Mouse (Mus musculus) kidney, adult 2 months (tissue): ENCODE measurements at regions not wholly inside any gene's neighbourhood (a gene's known extent, or its start where the extent isn't known, plus 50 kb on each side); places are given as distances from the start of the nearest gene placed in this dataset.
A peak's percentile ranks its signal among the peaks of the same experiment; 100 is the strongest.

Experiments used
- DNase-seq: peaks from one replicate; pipeline ENCODE4 v3.0.0; 2021
- H3K27ac ChIP-seq: fragments of 200-500 bp; 2 replicates; pipeline ENCODE4 v1.5.1; 2012; ENCODE audit warnings: low read depth, low read length, control low read depth, inconsistent platforms; ENCODE audit not compliant: insufficient read depth
- H3K27me3 ChIP-seq: fragments of 200-500 bp; replicated peaks from 2 replicates; pipeline ENCODE4 v1.6.1; 2012; ENCODE audit warnings: mild to moderate bottlenecking, moderate library complexity, low read length, inconsistent platforms; ENCODE audit not compliant: control insufficient read depth, insufficient read depth
- H3K36me3 ChIP-seq: fragments of 200-500 bp; 2 replicates; pipeline ENCODE4 v1.6.1; 2012; ENCODE audit warnings: mild to moderate bottlenecking, moderate library complexity, low read length, inconsistent platforms; ENCODE audit not compliant: control insufficient read depth, insufficient read depth
- H3K4me1 ChIP-seq: fragments of 200-500 bp; 2 replicates; pipeline ENCODE4 v1.6.1; 2011; ENCODE audit warnings: low read length; ENCODE audit not compliant: control insufficient read depth, insufficient read depth
- H3K4me3 ChIP-seq: fragments of 200-500 bp; 2 replicates; pipeline ENCODE4 v1.5.1; 2011; ENCODE audit warnings: mild to moderate bottlenecking, low read depth, low read length, control low read depth; ENCODE audit not compliant: insufficient read depth
- CTCF ChIP-seq: fragments of 200-500 bp; conservative IDR thresholded peaks from 2 replicates; pipeline ENCODE4 v1.5.1; 2011; ENCODE audit warnings: low read depth, mild to moderate bottlenecking, control low read depth, low read length, moderate library complexity, mixed read lengths; ENCODE audit not compliant: insufficient read depth, insufficient read length
- POLR2A ChIP-seq: fragments of 200-500 bp; IDR thresholded peaks from one replicate; pipeline ENCODE4 v1.6.1; 2011; ENCODE audit warnings: low read depth, low read length, control low read depth
- WGBS: fragments of 180-500 bp; shearing (Covaris S2); methylation state at CpG from one replicate; pipeline ENCODE4 v1.1.7; 2018; 5-methylcytosine and 5-hydroxymethylcytosine counted together

- Histone ChIP-seq H3K4me3 (no peak overlapping the region), H3K27ac (no peak overlapping the region), H3K36me3 (no peaks in the 10 kb centered on the region), H3K4me1 (no peaks in the 10 kb centered on the region), H3K27me3 (no peaks in the 10 kb centered on the region)
- no peak for DNase-seq
- TF ChIP-seq CTCF (no peak), POLR2A (no peak)
- 36% methylated on average over 3 of the region's 3 CpGs for WGBS
Measured at GRCm38 (mm10) chr3:35221183-35221582, 532.7 kb upstream of the Atp11b start.

DNA sequence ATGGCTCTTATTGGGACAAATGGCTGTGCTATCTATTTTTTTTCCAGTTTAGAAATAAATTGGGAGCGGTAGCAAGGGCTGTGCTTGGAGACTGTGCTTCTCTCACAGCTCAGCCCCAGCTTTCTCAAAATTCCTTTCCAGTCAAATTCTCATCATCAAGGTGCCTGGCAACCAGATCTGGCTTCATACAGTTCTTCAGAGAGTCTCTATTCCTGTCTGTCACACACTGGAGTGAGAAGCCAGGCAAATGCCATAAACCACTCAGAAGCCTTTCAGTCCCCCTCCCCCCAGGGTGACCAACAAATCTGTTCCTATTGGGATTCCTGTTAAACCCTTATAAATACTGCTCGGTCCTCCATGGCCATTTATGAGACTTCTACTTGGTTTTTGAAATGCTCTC lies 531.7 kb upstream of the Atp11b start:
- WGBS: 46% methylated on average over 2 of the region's 2 CpGs

DNA sequence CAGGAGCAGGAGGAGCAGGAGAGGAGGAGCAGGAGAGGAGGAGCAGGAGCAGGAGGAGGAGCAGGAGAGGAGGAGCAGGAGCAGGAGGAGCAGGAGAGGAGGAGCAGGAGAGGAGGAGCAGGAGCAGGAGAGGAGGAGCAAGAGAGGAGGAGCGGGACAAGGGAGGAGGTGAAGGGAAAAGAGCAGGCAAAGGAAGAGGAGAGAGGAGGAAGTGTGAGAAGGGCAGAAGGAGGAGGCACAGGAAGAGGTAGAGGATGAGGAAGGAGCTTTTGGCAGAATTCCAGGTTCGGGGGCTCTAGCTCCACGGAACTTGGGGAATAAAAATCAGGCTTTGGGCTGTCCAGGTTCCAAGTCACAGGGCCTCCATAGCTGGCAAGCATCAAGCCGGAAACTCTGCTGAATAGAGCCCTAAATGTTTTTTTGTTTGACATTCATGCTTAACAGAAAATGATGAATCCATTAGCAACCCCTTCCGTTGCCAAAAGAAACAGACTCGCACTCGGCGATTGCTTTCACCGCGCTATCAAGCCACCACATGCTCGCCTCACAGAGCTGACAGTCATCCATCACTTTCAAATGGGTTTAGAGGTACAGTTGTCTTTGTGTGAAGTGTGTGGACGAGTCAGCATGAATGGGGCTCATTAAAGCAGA lies 528.7 kb upstream of the Atp11b start:
- TF ChIP-seq POLR2A: no peak
- no peak for TF ChIP-seq CTCF
- H3K27me3 ChIP-seq: no peaks in the 10 kb centered on the region
- H3K4me3 ChIP-seq: no peak overlapping the region
- H3K4me1 ChIP-seq: no peaks in the 10 kb centered on the region
- no peak overlapping the region for H3K27ac ChIP-seq
- DNase-seq: peak; percentile 2
- 13% methylated on average over 12 of the region's 12 CpGs for WGBS
- H3K36me3 ChIP-seq: no peaks in the 10 kb centered on the region

More for the DNA sequence above, 531.7 kb upstream of the Atp11b start:
- H3K36me3 ChIP-seq: no peaks in the 10 kb centered on the region
- no peak overlapping the region for H3K4me3 ChIP-seq
- no peak overlapping the region for H3K27ac ChIP-seq
- H3K4me1 ChIP-seq: no peaks in the 10 kb centered on the region
- H3K27me3 ChIP-seq: no peaks in the 10 kb centered on the region
- TF ChIP-seq POLR2A (no peak), CTCF (no peak)
- DNase-seq: no peak

DNA sequence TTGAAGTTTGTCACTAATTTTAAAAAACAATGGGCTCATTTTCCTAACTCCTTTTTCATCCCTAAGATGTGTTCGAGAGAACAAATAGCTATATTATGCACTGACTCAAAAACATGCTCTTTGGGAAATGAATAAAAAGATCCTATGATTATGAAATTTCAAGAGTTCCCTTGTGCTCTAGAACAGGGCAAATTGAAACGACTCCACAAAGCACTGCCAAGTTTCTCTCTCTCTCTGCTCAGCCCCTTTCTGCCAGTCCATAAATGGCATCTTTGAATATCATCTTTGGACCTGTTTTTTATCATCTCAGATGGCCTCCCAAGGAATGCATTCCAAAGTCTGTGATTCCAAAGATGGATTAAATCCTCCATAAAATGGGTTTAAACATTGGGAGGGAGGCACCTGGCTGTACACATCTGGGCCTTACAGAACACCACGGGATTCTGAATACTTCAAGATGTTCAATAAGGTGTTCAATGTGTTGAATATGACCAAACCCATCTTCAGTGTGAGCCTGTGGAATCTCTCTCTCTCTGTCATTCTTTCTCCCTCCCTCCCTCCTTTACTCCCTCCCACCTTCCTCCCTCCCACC lies 528.0 kb upstream of the Atp11b start:
- no peak overlapping the region for H3K4me3 ChIP-seq
- TF ChIP-seq CTCF (no peak), POLR2A (no peak)
- DNase-seq: no peak
- no peak overlapping the region for H3K27ac ChIP-seq
- H3K4me1 ChIP-seq: no peaks in the 10 kb centered on the region
- no peaks in the 10 kb centered on the region for H3K36me3 ChIP-seq
- 57% methylated on average over 3 of the region's 3 CpGs for WGBS
- no peaks in the 10 kb centered on the region for H3K27me3 ChIP-seq

DNA sequence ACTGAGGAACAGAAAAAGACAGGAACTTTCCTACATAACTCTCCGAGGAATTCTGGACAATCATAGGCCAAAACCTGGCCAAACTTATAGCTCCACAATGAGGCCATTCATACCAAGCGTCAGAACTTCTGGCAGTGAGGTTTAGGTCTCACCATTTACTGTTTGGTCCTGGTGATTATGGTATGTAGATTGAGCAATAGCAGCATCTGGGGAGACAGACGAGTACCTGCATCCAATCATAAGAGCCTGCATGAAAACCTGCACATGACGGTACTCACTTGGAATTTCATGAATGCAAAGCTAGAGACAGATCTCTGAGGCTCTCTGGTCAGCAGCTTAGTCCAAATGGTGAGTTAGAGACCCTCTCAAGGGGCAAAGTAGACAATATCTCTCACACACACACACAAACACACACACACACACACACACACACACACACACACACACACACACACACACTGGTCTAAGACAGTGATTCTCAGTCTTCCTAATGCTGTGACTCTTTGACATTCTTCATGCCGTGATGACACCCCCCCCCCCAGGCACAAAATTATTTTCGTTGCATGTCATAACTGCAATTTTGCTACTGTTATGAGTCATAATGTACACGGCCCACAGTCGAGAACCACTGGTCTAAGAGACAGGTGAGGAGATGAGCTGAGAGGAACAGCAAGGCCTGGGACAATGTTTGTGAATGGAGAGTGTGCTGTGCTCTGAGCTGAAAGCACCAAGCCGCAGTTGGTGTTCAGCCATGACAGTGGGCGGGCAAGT lies 522.6 kb upstream of the Atp11b start:
- TF ChIP-seq CTCF: no peak
- TF ChIP-seq POLR2A: no peak
- WGBS: 84% methylated on average over 10 of the region's 10 CpGs
- Histone ChIP-seq H3K4me1 (no peaks in the 10 kb centered on the region), H3K4me3 (no peak overlapping the region), H3K36me3 (no peaks in the 10 kb centered on the region), H3K27me3 (no peaks in the 10 kb centered on the region), H3K27ac (no peak overlapping the region)
- DNase-seq: no peak

GRCm38 (mm10) chr3:35232487-35232886 lies 521.4 kb upstream of the Atp11b start:
- no peaks in the 10 kb centered on the region for H3K27me3 ChIP-seq
- H3K4me3 ChIP-seq: no peak overlapping the region
- 74% methylated on average over 1 of the region's 1 CpGs for WGBS
- no peak overlapping the region for H3K27ac ChIP-seq
- H3K4me1 ChIP-seq: no peaks in the 10 kb centered on the region
- no peaks in the 10 kb centered on the region for H3K36me3 ChIP-seq
- DNase-seq: no peak
- TF ChIP-seq POLR2A (no peak), CTCF (no peak)

DNA sequence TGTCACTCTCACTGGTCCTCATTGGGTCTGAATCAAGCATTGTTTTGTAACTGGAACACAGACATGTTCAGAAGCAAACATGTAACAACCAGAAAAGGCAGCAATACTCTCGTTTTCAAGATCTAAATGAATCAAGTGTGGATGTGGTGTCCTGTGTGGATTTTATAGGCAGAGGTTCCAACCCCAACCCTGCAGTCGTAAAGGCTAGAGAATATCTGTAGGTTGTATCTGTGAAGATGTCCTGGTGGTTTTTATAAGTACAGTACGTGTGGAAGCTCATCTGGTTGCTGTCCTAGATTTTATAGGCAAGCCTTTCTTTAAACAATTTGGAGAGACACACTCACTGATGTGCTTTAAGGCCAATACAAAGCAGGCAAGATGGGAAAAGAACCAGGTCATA lies 518.8 kb upstream of the Atp11b start:
- H3K4me3 ChIP-seq: no peak overlapping the region
- WGBS: 69% methylated on average over 3 of the region's 3 CpGs
- H3K27me3 ChIP-seq: no peaks in the 10 kb centered on the region
- no peaks in the 10 kb centered on the region for H3K4me1 ChIP-seq
- TF ChIP-seq POLR2A (no peak), CTCF (no peak)
- no peak overlapping the region for H3K27ac ChIP-seq
- H3K36me3 ChIP-seq: no peaks in the 10 kb centered on the region
- no peak for DNase-seq
